Mouse (Mus musculus) hindbrain, embryonic 14.5 days (tissue): Measurements from ENCODE around the gene Wdfy3. TPM values are rescaled to one million over a fixed set of nuclear protein-coding genes. Genes with fewer than 3 reads are reported as not detected.

ENCODE experiments used
- ATAC-seq: fragments of 200-750 bp; cut with Nextera tagmentation; 2 replicates; pipeline ENCODE4 v1.8.0; 2017; ENCODE audit warnings: moderate number of reproducible peaks, mild to moderate bottlenecking, moderate TSS enrichment, moderate library complexity; ENCODE audit not compliant: low FRiP score
- DNase-seq: peaks from one replicate; pipeline ENCODE4 v3.0.0-alpha.2; 2015; ENCODE audit warnings: low spot score
- H3K27ac ChIP-seq: fragments of 300-500 bp; sonication (generic); 2 replicates; pipeline ENCODE4 v1.5.1; 2014; ENCODE audit warnings: mild to moderate bottlenecking, moderate library complexity
- H3K27me3 ChIP-seq: fragments of 300-500 bp; sonication (generic); 2 replicates; pipeline ENCODE4 v1.6.1; 2014; ENCODE audit warnings: mild to moderate bottlenecking, low read length, mixed read lengths; ENCODE audit not compliant: control insufficient read depth, insufficient read depth
- H3K36me3 ChIP-seq: fragments of 300-500 bp; sonication (generic); replicated peaks from 2 replicates; pipeline ENCODE4 v1.6.1; 2014; ENCODE audit not compliant: control insufficient read depth, insufficient read depth
- H3K4me1 ChIP-seq: fragments of 300-500 bp; sonication (generic); replicated peaks from 2 replicates; pipeline ENCODE4 v1.6.1; 2014; ENCODE audit warnings: antibody characterized with exemption, low read length, mixed read lengths; ENCODE audit not compliant: control insufficient read depth, insufficient read depth
- H3K4me2 ChIP-seq: fragments of 300-500 bp; sonication (generic); replicated peaks from 2 replicates; pipeline ENCODE4 v1.6.1; 2014; ENCODE audit warnings: mild to moderate bottlenecking, moderate library complexity
- H3K4me3 ChIP-seq: fragments of 300-500 bp; sonication (generic); replicated peaks from 2 replicates; pipeline ENCODE4 v1.5.1; 2014; ENCODE audit warnings: mild to moderate bottlenecking, low read length
- H3K9ac ChIP-seq: fragments of 300-500 bp; sonication (generic); 2 replicates; pipeline ENCODE4 v1.6.1; 2014
- H3K9me3 ChIP-seq: fragments of 300-500 bp; sonication (generic); 2 replicates; pipeline ENCODE4 v1.6.1; 2016; ENCODE audit warnings: low read length; ENCODE audit not compliant: control insufficient read depth
- WGBS: fragments of 180-500 bp; shearing (Covaris S2); extraction: QIAGEN DNeasy Blood & Tissue Kit; methylation state at CpG from one replicate; pipeline ENCODE4 v1.1.7; 2014; 5-methylcytosine and 5-hydroxymethylcytosine counted together
- polyA plus RNA-seq: library from polyadenylated mRNA; unstranded; fragments of >200 nt; fragmentation: Nextera tagmentation; extraction: Ambion mirVana; gene quantifications from 2 replicates; pipeline ENCODE4 v1.2.1, GENCODE M21; 2014

The Wdfy3 gene
- polyA plus RNA-seq, 1 experiment from 2014 or later, result 36.2 TPM

- ATAC-seq, result no peak
- WGBS, result 69% methylated on average over 8 of the region's 8 CpGs
- Histone ChIP-seq H3K27me3 (no peaks in the 10 kb centered on the region), H3K9me3 (no peaks in the 10 kb centered on the region), H3K4me3 (no peak overlapping the region), H3K4me2 (no peak overlapping the region), H3K9ac (no peak overlapping the region), H3K27ac (no peak overlapping the region), H3K36me3 (peaks cover 82% of the 10 kb centered on the region), H3K4me1 (no peaks in the 10 kb centered on the region)
- DNase-seq, result no peak
Measured at GRCm38 (mm10) chr5:101949323-101949722, 120.4 kb downstream of the Wdfy3 start.

- Histone ChIP-seq H3K9ac (no peak overlapping the region), H3K4me3 (no peak overlapping the region), H3K27me3 (no peaks in the 10 kb centered on the region), H3K36me3 (peaks cover 83% of the 10 kb centered on the region), H3K4me1 (no peaks in the 10 kb centered on the region), H3K9me3 (no peaks in the 10 kb centered on the region), H3K27ac (no peak overlapping the region), H3K4me2 (no peak overlapping the region)
- DNase-seq (no peak), ATAC-seq (no peak)
- WGBS, result 92% methylated on average over 7 of the region's 7 CpGs
Measured at GRCm38 (mm10) chr5:101948641-101949040, 121.1 kb downstream of the Wdfy3 start.

GRCm38 (mm10) chr5:101945731-101946130, 124.0 kb downstream of the Wdfy3 start:
- peaks cover 87% of the 10 kb centered on the region for H3K36me3 ChIP-seq
- H3K27me3 ChIP-seq, result no peaks in the 10 kb centered on the region
- 98% methylated on average over 5 of the region's 5 CpGs for WGBS
- no peak overlapping the region for H3K9ac ChIP-seq
- ATAC-seq (no peak), DNase-seq (no peak)
- H3K9me3 ChIP-seq, result no peaks in the 10 kb centered on the region
- no peak overlapping the region for H3K4me2 ChIP-seq
- no peak overlapping the region for H3K4me3 ChIP-seq
- H3K27ac ChIP-seq, result no peak overlapping the region
- no peaks in the 10 kb centered on the region for H3K4me1 ChIP-seq

GRCm38 (mm10) chr5:101937909-101938596, 131.7 kb downstream of the Wdfy3 start:
- no peak overlapping the region for H3K9ac ChIP-seq
- no peaks in the 10 kb centered on the region for H3K4me1 ChIP-seq
- H3K27ac ChIP-seq, result no peak overlapping the region
- no peaks in the 10 kb centered on the region for H3K9me3 ChIP-seq
- ATAC-seq (no peak), DNase-seq (no peak)
- no peaks in the 10 kb centered on the region for H3K27me3 ChIP-seq
- no peak overlapping the region for H3K4me2 ChIP-seq
- no peak overlapping the region for H3K4me3 ChIP-seq
- WGBS, result 93% methylated on average over 13 of the region's 13 CpGs
- peaks cover 86% of the 10 kb centered on the region for H3K36me3 ChIP-seq

GRCm38 (mm10) chr5:101937362-101937761, 132.4 kb downstream of the Wdfy3 start:
- no peak overlapping the region for H3K4me2 ChIP-seq
- H3K27me3 ChIP-seq, result no peaks in the 10 kb centered on the region
- ATAC-seq, result no peak
- no peak overlapping the region for H3K27ac ChIP-seq
- no peaks in the 10 kb centered on the region for H3K9me3 ChIP-seq
- H3K4me3 ChIP-seq, result no peak overlapping the region
- no peak for DNase-seq
- H3K9ac ChIP-seq, result no peak overlapping the region
- no peaks in the 10 kb centered on the region for H3K4me1 ChIP-seq
- WGBS, result 89% methylated on average over 21 of the region's 21 CpGs
- peaks cover 79% of the 10 kb centered on the region for H3K36me3 ChIP-seq

- Histone ChIP-seq H3K4me3 (no peak overlapping the region), H3K9ac (no peak overlapping the region), H3K27ac (peak overlapping the region; percentile 23; the same call in 1 of the 2 replicates), H3K9me3 (no peaks in the 10 kb centered on the region), H3K36me3 (peaks cover 73% of the 10 kb centered on the region), H3K4me1 (no peaks in the 10 kb centered on the region), H3K27me3 (no peaks in the 10 kb centered on the region), H3K4me2 (no peak overlapping the region)
- ATAC-seq (0 out of 2 replicates have a peak, but pooled peaks have one; percentile 34), DNase-seq (peak; percentile 34)
- WGBS, result 50% methylated on average over 16 of the region's 16 CpGs
Measured at GRCm38 (mm10) chr5:101935893-101936292, 133.8 kb downstream of the Wdfy3 start.

- peaks cover 73% of the 10 kb centered on the region for H3K36me3 ChIP-seq
- no peak overlapping the region for H3K4me2 ChIP-seq
- ATAC-seq, result no peak
- no peak overlapping the region for H3K9ac ChIP-seq
- H3K4me1 ChIP-seq, result no peaks in the 10 kb centered on the region
- H3K4me3 ChIP-seq, result no peak overlapping the region
- DNase-seq, result no peak
- H3K27ac ChIP-seq, result no peak overlapping the region
- H3K9me3 ChIP-seq, result no peaks in the 10 kb centered on the region
- WGBS, result 82% methylated on average over 7 of the region's 7 CpGs
- H3K27me3 ChIP-seq, result no peaks in the 10 kb centered on the region
Measured at GRCm38 (mm10) chr5:101934629-101935028, 135.1 kb downstream of the Wdfy3 start.

GRCm38 (mm10) chr5:101932971-101933810, 136.5 kb downstream of the Wdfy3 start:
- Histone ChIP-seq H3K4me2 (no peak overlapping the region), H3K27ac (no peak overlapping the region), H3K27me3 (no peaks in the 10 kb centered on the region), H3K36me3 (peaks cover 76% of the 10 kb centered on the region), H3K4me1 (no peaks in the 10 kb centered on the region), H3K9ac (no peak overlapping the region), H3K9me3 (no peaks in the 10 kb centered on the region), H3K4me3 (no peak overlapping the region)
- DNase-seq, result no peak
- ATAC-seq, result no peak
- WGBS, result 77% methylated on average over 15 of the region's 15 CpGs

- Histone ChIP-seq H3K27ac (no peak overlapping the region), H3K4me2 (no peak overlapping the region), H3K9ac (no peak overlapping the region), H3K36me3 (peaks cover 76% of the 10 kb centered on the region), H3K9me3 (no peaks in the 10 kb centered on the region), H3K27me3 (no peaks in the 10 kb centered on the region), H3K4me1 (no peaks in the 10 kb centered on the region), H3K4me3 (no peak overlapping the region)
- WGBS, result 73% methylated on average over 4 of the region's 4 CpGs
- DNase-seq, result no peak
- ATAC-seq, result no peak
Measured at GRCm38 (mm10) chr5:101931997-101932396, 137.7 kb downstream of the Wdfy3 start.
